Mouse (Mus musculus) liver (tissue): ENCODE measurements around the gene Sar1b.

Experiments used
- DNase-seq: peaks from one replicate; pipeline ENCODE4 v3.0.0-alpha.2; 2020; ENCODE audit warnings: mixed read lengths

The Sar1b gene

DNA sequence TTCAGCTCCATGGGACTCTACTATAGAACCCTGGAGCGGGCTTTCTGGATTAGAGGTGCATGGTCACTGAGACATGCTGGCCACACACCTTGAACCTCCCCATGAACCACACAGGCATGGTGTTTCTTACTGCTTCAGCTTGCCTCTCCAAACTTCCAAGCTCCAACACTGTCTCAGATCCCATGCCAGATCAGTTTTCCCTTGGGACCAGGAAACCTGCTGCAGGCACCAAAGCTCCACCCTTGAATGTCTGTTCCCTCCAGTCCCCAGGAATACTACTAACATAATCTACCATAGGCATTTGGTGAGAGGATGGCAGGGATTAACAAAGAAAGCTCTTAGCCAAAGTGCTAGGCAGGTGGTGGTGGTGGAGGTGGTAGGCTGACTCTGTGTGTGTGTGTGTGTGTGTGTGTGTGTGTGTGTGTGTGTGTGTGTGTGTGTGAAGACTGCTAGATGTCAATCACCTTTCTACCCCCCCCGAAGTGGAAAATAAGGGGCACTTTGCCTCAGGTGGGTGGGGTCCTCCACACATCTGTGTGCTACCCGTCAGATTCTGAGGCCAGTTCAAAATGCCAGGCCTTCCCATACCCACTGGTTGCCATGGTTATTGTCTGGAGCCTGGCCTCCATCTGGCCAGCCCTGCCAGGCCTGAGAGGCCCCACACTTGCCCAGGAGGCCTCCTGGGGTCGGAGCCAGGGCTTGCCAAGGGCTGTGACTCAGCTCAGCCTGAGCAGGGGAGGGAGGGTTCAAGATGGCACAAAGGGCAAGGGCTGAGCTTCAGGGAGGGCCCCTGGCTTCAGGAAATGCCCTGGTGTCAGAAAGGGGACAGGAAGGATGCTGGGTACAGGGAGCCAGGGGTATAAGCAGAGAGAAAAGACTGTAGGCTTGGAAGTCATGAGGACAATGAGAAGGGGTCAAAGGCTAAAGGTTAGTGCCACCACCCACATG is 68.7 kb downstream of the Sar1b start:
- DNase-seq = peak; percentile 49

DNA sequence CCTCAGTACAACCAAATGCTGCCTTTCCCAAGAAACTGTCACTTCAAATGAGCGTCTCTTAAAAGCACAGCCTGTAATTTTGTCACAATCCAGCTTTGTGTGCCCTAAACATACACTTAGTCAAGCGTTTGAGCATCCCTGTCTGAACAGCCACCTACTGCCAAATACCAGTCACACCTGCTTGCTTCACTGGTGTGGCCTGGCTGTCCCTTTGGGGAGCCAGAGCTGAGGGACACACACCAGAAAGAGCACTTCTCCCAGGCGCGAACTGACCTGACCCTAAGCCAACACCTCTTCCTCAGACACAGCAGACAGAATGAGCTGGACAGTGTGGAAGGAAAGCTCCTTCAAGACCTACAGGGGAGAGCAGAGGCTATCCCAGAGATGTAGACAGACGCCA is 69.5 kb downstream of the Sar1b start:
- no peak for DNase-seq

DNA sequence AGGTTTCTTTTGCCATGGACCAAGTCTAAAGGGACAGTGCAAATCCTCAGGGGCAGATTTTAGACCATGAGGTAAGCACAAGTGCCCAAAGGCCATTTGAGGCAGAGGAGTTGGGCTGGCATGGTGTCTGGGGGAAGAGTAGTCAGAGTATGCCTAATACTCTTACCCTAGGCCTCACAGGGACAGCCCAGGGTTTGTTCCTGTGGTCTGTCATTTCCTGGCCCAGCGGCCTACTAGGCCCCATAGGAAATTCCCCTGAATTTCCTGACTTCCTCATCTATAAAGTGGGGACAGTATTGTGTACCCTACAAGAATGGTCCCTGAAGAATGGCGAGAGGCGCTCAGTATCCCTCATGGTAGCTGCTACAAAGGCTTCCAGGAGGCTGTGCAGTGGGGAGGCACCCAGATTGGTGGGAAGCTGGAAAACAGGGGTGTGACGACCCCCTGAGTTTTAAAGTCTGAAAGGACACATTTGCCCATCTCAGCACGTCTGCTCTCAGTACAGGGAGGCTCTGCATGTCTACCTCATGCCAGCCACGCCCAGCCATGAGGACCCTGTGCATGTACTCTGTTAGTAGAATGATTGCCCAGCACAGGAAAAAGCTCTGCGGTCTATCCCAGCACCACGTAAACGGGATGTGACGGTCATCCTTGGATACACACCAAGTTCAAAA is 70.0 kb downstream of the Sar1b start:
- DNase-seq = no peak

- no peak for DNase-seq
These were observed 70.6 kb downstream of the Sar1b start for GRCm38 (mm10) chr11:51834067-51834411.

- no peak for DNase-seq
These were observed 72.1 kb downstream of the Sar1b start for GRCm38 (mm10) chr11:51835598-51835997.

DNA sequence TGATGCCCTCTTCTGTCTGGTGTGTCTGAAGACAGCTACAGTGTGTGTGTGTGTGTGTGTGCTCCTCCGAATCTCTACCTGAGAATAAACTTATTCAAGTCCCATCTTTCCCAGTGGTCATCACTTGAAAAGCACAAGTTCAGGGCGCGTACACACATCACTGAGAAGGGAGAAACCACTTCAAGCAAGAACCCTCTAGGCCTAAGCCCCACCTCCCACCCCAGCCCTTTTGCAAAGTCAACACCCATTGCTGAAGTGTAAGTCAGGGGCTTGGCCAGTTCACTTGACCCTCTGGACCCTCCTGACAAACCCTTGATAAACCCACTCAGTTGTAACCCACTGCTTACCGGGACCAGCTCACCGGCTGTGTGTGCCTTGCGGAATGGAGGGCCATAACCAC is 73.0 kb downstream of the Sar1b start:
- DNase-seq = no peak

- peak; percentile 55 for DNase-seq
These were observed 74.0 kb downstream of the Sar1b start for GRCm38 (mm10) chr11:51837164-51838153.

GRCm38 (mm10) chr11:51839106-51839505 is 75.6 kb downstream of the Sar1b start:
- peak; percentile 37 for DNase-seq

- DNase-seq = peak; percentile 59
These were observed 76.5 kb downstream of the Sar1b start for GRCm38 (mm10) chr11:51839973-51840372.

- peak; percentile 72 for DNase-seq
These were observed 77.2 kb downstream of the Sar1b start for GRCm38 (mm10) chr11:51840657-51841056.

- DNase-seq = peak; percentile 77
These were observed 77.7 kb downstream of the Sar1b start for GRCm38 (mm10) chr11:51841149-51841548.
